Comparison of ENCODE assay signal across 8 mouse cellular contexts in the genomic region with DNA sequence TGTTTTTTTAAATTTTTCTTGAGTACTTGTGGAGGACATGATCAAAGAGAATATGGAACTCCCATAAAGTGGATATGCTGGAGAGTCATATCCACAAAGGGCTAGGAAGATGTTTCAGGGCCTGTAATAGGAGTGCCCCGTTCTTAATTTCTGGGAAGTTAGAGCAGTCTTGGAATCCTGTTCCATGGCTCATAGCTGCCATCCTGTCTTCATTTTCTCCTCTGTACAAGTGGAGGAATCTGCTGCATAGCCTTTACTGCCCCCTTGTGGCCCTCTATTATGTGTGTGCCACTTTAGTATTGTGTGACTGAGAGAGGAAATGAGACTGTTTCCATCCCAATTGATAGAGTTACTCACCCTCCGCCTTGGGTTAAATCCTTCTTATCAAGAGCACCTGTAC.
DNase-seq lines count a peak whose midpoint lies in the region; ATAC-seq lines count a peak whose summit lies in the region.

No protein-coding gene starts in this region.

- no peaks in the 10 kb centered on the region for H3K36me3 ChIP-seq in hindbrain, embryonic 10.5 days
- H3K36me3 ChIP-seq in hindbrain, embryonic 12.5 days: no peaks in the 10 kb centered on the region
- H3K36me3 ChIP-seq in hindbrain, embryonic 15.5 days: no peaks in the 10 kb centered on the region

- H3K27ac ChIP-seq in hindbrain, embryonic 10.5 days: no peak overlapping the region
- H3K27ac ChIP-seq in hindbrain, embryonic 12.5 days: no peak overlapping the region
- H3K27ac ChIP-seq in hindbrain, embryonic 15.5 days (replicated peaks): no peak overlapping the region

- no peak overlapping the region for H3K9ac ChIP-seq in hindbrain, embryonic 12.5 days
- H3K9ac ChIP-seq in hindbrain, embryonic 15.5 days: no peak overlapping the region

- intact Hi-C loops in left cerebral cortex, postnatal 14 days (cut with DNase I): loop anchor here (1.0 to 10.0 kb wide), 2 partner anchors 164 to 254 kb away; no protein-coding TSS in a partner anchor

- H3K4me2 ChIP-seq in hindbrain, embryonic 12.5 days (replicated peaks): no peak overlapping the region
- H3K4me2 ChIP-seq in hindbrain, embryonic 15.5 days: no peak overlapping the region

- H3K9me3 ChIP-seq in hindbrain, embryonic 10.5 days: no peaks in the 10 kb centered on the region; the same call in 1 of the 2 replicates
- no peaks in the 10 kb centered on the region for H3K9me3 ChIP-seq in hindbrain, embryonic 12.5 days (replicated peaks)
- no peaks in the 10 kb centered on the region for H3K9me3 ChIP-seq in hindbrain, embryonic 15.5 days

- DNase-seq in hindbrain, embryonic 10.5 days (ENCODE audit: low spot score): peak; percentile 55
- DNase-seq in adrenal gland, adult 2 months: peak; percentile 51
- DNase-seq in embryo, embryonic 11.5 days (ENCODE audit: low read depth, low spot score): peak; percentile 66
- DNase-seq in left cerebral cortex, postnatal 14 days (ENCODE audit: low spot score in 2 of 2): peak; percentile 90
- peak; percentile 35 to 40 for DNase-seq in natural killer cell, adult 2 months (ENCODE audit: low spot score in 2 of 2)
- peak; percentile 83 for DNase-seq in thymus, postnatal 0 days (ENCODE audit: low spot score)

- no peak for ATAC-seq in hindbrain, embryonic 12.5 days (ENCODE audit: low FRiP score)
- ATAC-seq in hindbrain, embryonic 15.5 days (ENCODE audit: low FRiP score, low read depth): peak; percentile 45; the same call in 1 of the 2 replicates

- WGBS in hindbrain, embryonic 10.5 days: 49% methylated on average over 2 of the region's 2 CpGs
- 46% methylated on average over 2 of the region's 2 CpGs for WGBS in hindbrain, embryonic 12.5 days
- WGBS in hindbrain, embryonic 15.5 days: 38% methylated on average over 2 of the region's 2 CpGs

- no peak overlapping the region for H3K4me3 ChIP-seq in hindbrain, embryonic 10.5 days
- no peak overlapping the region for H3K4me3 ChIP-seq in hindbrain, embryonic 12.5 days
- H3K4me3 ChIP-seq in hindbrain, embryonic 15.5 days: no peak overlapping the region

- no peaks in the 10 kb centered on the region for H3K27me3 ChIP-seq in hindbrain, embryonic 10.5 days (ENCODE audit: insufficient read depth, poor library complexity, severe bottlenecking)
- no peaks in the 10 kb centered on the region for H3K27me3 ChIP-seq in hindbrain, embryonic 12.5 days
- no peaks in the 10 kb centered on the region for H3K27me3 ChIP-seq in hindbrain, embryonic 15.5 days

- H3K4me1 ChIP-seq in hindbrain, embryonic 10.5 days (replicated peaks): no peaks in the 10 kb centered on the region
- H3K4me1 ChIP-seq in hindbrain, embryonic 12.5 days: no peaks in the 10 kb centered on the region
- H3K4me1 ChIP-seq in hindbrain, embryonic 15.5 days (replicated peaks): no peaks in the 10 kb centered on the region

Comparison
In these comparisons a context has a peak if more than half of its experiments do, and no peak if none do; other contexts are left out.
1. DNase-seq: peak in every context shown above with its lines; median percentile 90 in left cerebral cortex, postnatal 14 days; 83 in thymus, postnatal 0 days; 66 in embryo, embryonic 11.5 days; 55 in hindbrain, embryonic 10.5 days; 51 in adrenal gland, adult 2 months; 38 in natural killer cell, adult 2 months.